In genomic region chr19:29066981-29067471, GRCm38 (mm10) we compare ENCODE assay signal across 8 mouse cellular contexts. TPM values are rescaled to one million over a fixed set of nuclear protein-coding genes. Genes with fewer than 3 reads are reported as not detected.
DNase-seq lines count a peak whose midpoint lies in the region; ATAC-seq and TF ChIP-seq lines count a peak whose summit lies in the region.

No protein-coding gene starts in this region.

- H3K4me1 ChIP-seq in hindbrain, embryonic 15.5 days (replicated peaks): peaks cover 9% of the 10 kb centered on the region
- peaks cover 68% of the 10 kb centered on the region for H3K4me1 ChIP-seq in liver, embryonic 12.5 days
- peaks cover 11% of the 10 kb centered on the region for H3K4me1 ChIP-seq in testis, adult 2 months (ENCODE audit: control insufficient read depth, insufficient read depth, low read length)

- H3K4me3 ChIP-seq in gastrocnemius, adult 2 months: peak overlapping the region; percentile 71
- peak overlapping the region; percentile 17 for H3K4me3 ChIP-seq in hindbrain, embryonic 15.5 days
- H3K4me3 ChIP-seq in liver, embryonic 12.5 days: peak overlapping the region; percentile 68
- peak overlapping the region; percentile 71 for H3K4me3 ChIP-seq in testis, adult 2 months (ENCODE audit: control insufficient read depth, low read depth, low read length)

- peak; percentile 55 to 63 for DNase-seq in layer of hippocampus, adult 8-10 months (ENCODE audit: low spot score in 2 of 2)
- no peak for DNase-seq in layer of hippocampus, postnatal 25 days (ENCODE audit: extremely low spot score in 1 of 2, low spot score in 1 of 2)
- DNase-seq in c-Kit-positive CD71-positive TER-119-negative erythroid progenitor cells, embryonic 14.5 days (ENCODE audit: low read depth): peak; percentile 96
- DNase-seq in gastrocnemius, adult 2 months: peak; percentile 87
- peak; percentile 66 to 73 for DNase-seq in monocyte, adult 2 months (ENCODE audit: low read depth in 1 of 2, low spot score in 2 of 2)

- TF ChIP-seq POLR2A in testis, adult 2 months (IDR thresholded peaks at IDR 0.05; ENCODE audit: control insufficient read depth, low read depth, low read length): 0 out of 2 replicates have a peak, but pooled peaks have one; percentile 33

- H3K36me3 ChIP-seq in hindbrain, embryonic 15.5 days: no peaks in the 10 kb centered on the region
- peaks cover 5% of the 10 kb centered on the region for H3K36me3 ChIP-seq in liver, embryonic 12.5 days
- no peaks in the 10 kb centered on the region for H3K36me3 ChIP-seq in testis, adult 2 months (ENCODE audit: control insufficient read depth, insufficient read depth, low read length)

- H3K27me3 ChIP-seq in hindbrain, embryonic 15.5 days: no peaks in the 10 kb centered on the region
- H3K27me3 ChIP-seq in liver, embryonic 12.5 days (replicated peaks): no peaks in the 10 kb centered on the region
- H3K27me3 ChIP-seq in testis, adult 2 months (ENCODE audit: control insufficient read depth, insufficient read depth, low read length): no peaks in the 10 kb centered on the region

- WGBS in hindbrain, embryonic 15.5 days: 13% methylated on average over 11 of the region's 11 CpGs
- 3% methylated on average over 11 of the region's 11 CpGs for WGBS in liver, embryonic 12.5 days (ENCODE audit: insufficient replicate concordance)

- H3K9ac ChIP-seq in hindbrain, embryonic 15.5 days: no peak overlapping the region
- H3K9ac ChIP-seq in liver, embryonic 12.5 days: peak overlapping the region; percentile 79

- no peaks in the 10 kb centered on the region for H3K9me3 ChIP-seq in hindbrain, embryonic 15.5 days
- H3K9me3 ChIP-seq in liver, embryonic 12.5 days (replicated peaks): no peaks in the 10 kb centered on the region

- ATAC-seq in hindbrain, embryonic 15.5 days (ENCODE audit: low FRiP score, low read depth): peak; percentile 24; the same call in 1 of the 2 replicates
- ATAC-seq in liver, embryonic 12.5 days: peak; percentile 78

- TF ChIP-seq CTCF in gastrocnemius, adult 2 months (IDR thresholded peaks at IDR 0.05): no peak
- TF ChIP-seq CTCF in testis, adult 2 months (IDR thresholded peaks at IDR 0.05; ENCODE audit: control insufficient read depth, insufficient read depth, insufficient replicate concordance, low read depth, low read length): no peak

- intact Hi-C loops in gastrocnemius, adult 2 months (cut with DNase I): loop anchor here (5.0 kb wide), 1 partner anchor 205 kb away; no protein-coding TSS in a partner anchor

- peak overlapping the region; percentile 90 for H3K27ac ChIP-seq in gastrocnemius, adult 2 months
- no peak overlapping the region for H3K27ac ChIP-seq in hindbrain, embryonic 15.5 days (replicated peaks)
- peak overlapping the region; percentile 98 for H3K27ac ChIP-seq in liver, embryonic 12.5 days
- peak overlapping the region; percentile 50 for H3K27ac ChIP-seq in testis, adult 2 months (ENCODE audit: control insufficient read depth, insufficient read depth, low read depth, low read length)

- H3K4me2 ChIP-seq in hindbrain, embryonic 15.5 days: peak overlapping the region; percentile 42
- peak overlapping the region; percentile 68 for H3K4me2 ChIP-seq in liver, embryonic 12.5 days

RNA-seq across cellular contexts. Expression of gene Ak3, which starts 19.3 kb away (rescaled TPM):
- 10 to 100 TPM; 49.3 to 55.6 (median 52.0) TPM for total RNA-seq in layer of hippocampus, adult 8-10 months (2022)
- total RNA-seq in layer of hippocampus, postnatal 25 days (2021): 10 to 100 TPM; 52.3 to 54.3 TPM
- total RNA-seq in gastrocnemius, adult 2 months (2021): 10 to 100 TPM; 38.1 to 54.4 TPM
- 68.5 and 75.3 TPM in 2 replicates for polyA plus RNA-seq in hindbrain, embryonic 15.5 days (2015; fragmentation: Nextera tagmentation; extraction: Ambion mirVana)
- 56.9 and 59.3 TPM in 2 replicates for polyA plus RNA-seq in liver, embryonic 12.5 days (2016; fragmentation: Nextera tagmentation; extraction: Ambion mirVana)
- polyA plus RNA-seq in testis, adult 2 months (2012; rRNA removed): 13.2 and 13.6 TPM in 2 replicates

RNA-seq across cellular contexts. Expression of gene Rcl1, which starts 34.1 kb away (rescaled TPM):
- 10 to 100 TPM; 20.0 to 22.3 (median 20.7) TPM for total RNA-seq in layer of hippocampus, adult 8-10 months (2022)
- total RNA-seq in layer of hippocampus, postnatal 25 days (2021): 10 to 100 TPM; 17.6 to 18.8 TPM
- 1 to 10 TPM; 6.5 to 7.7 TPM for total RNA-seq in gastrocnemius, adult 2 months (2021)
- 33.8 and 37.9 TPM in 2 replicates for polyA plus RNA-seq in hindbrain, embryonic 15.5 days (2015; fragmentation: Nextera tagmentation; extraction: Ambion mirVana)
- 81.1 and 83.7 TPM in 2 replicates for polyA plus RNA-seq in liver, embryonic 12.5 days (2016; fragmentation: Nextera tagmentation; extraction: Ambion mirVana)
- polyA plus RNA-seq in testis, adult 2 months (2012; rRNA removed): 4.7 and 5.8 TPM in 2 replicates

Comparison
In these comparisons a context has a peak if more than half of its experiments do, and no peak if none do; other contexts are left out.
1. DNase-seq: peak in layer of hippocampus, adult 8-10 months (2 of 2), c-Kit-positive CD71-positive TER-119-negative erythroid progenitor cells, embryonic 14.5 days (single experiment), gastrocnemius, adult 2 months (single experiment) and monocyte, adult 2 months (2 of 2); none in layer of hippocampus, postnatal 25 days (0 of 2).
2. H3K4me3 ChIP-seq: peak in every context shown above with its lines; median percentile 71 in gastrocnemius, adult 2 months; 71 in testis, adult 2 months; 68 in liver, embryonic 12.5 days; 17 in hindbrain, embryonic 15.5 days.